Mouse (Mus musculus): ENCODE data around the gene Psd. TPM values are rescaled to one million over a fixed set of nuclear protein-coding genes. Genes with fewer than 3 reads are reported as not detected.

Psd gene
- polyA plus RNA-seq, 1 experiment from 2014 or later: 12.0 TPM

GRCm38 (mm10) chr19:46282081-46282849 lies 44.7 kb downstream of the Psd start:
- Histone ChIP-seq H3K27ac (ENCODE audit: poor library complexity, severe bottlenecking) (no peak overlapping the region), H3K4me2 (no peak overlapping the region), H3K4me1 (replicated peaks) (no peaks in the 10 kb centered on the region), H3K4me3 (no peak overlapping the region), H3K9ac (no peak overlapping the region), H3K36me3 (peaks cover 88% of the 10 kb centered on the region), H3K27me3 (replicated peaks) (no peaks in the 10 kb centered on the region), H3K9me3 (replicated peaks) (no peaks in the 10 kb centered on the region)
- ATAC-seq (ENCODE audit: insufficient number of reproducible peaks, low FRiP score): no peak
- WGBS: 89% methylated on average over 11 of the region's 11 CpGs

DNA sequence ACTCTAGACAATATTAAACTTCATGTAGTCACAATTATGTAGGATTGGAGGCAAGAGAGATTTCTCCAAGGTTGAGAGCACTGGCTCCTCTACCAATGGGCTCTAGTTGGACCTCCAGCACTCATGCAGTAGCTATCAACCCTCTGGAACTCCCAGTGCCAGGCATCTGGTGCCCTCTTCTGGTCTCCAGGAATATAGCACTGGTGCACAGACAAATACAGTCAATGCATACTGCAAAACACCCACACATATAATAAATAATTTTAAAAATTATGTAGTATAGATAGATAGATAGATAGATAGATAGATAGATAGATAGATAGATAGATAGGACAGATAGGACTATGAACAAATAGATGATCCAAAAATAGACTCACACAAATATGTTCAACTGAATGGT lies 51.6 kb downstream of the Psd start:
- ATAC-seq (ENCODE audit: insufficient number of reproducible peaks, low FRiP score): no peak
- no peaks in the 10 kb centered on the region for H3K9me3 ChIP-seq (replicated peaks)
- H3K36me3 ChIP-seq: peaks cover 80% of the 10 kb centered on the region

GRCm38 (mm10) chr19:46264762-46265161 lies 62.2 kb downstream of the Psd start:
- no peaks in the 10 kb centered on the region for H3K9me3 ChIP-seq (replicated peaks)
- no peak overlapping the region for H3K27ac ChIP-seq (ENCODE audit: poor library complexity, severe bottlenecking)
- H3K27me3 ChIP-seq (replicated peaks): no peaks in the 10 kb centered on the region
- no peaks in the 10 kb centered on the region for H3K4me1 ChIP-seq (replicated peaks)
- no peak overlapping the region for H3K9ac ChIP-seq
- H3K36me3 ChIP-seq: peaks cover 99% of the 10 kb centered on the region
- H3K4me3 ChIP-seq: no peak overlapping the region
- 86% methylated on average over 7 of the region's 7 CpGs for WGBS
- H3K4me2 ChIP-seq: no peak overlapping the region
- no peak for ATAC-seq (ENCODE audit: insufficient number of reproducible peaks, low FRiP score)

More for the DNA sequence above, 51.6 kb downstream of the Psd start:
- Histone ChIP-seq H3K27me3 (replicated peaks) (no peaks in the 10 kb centered on the region), H3K27ac (ENCODE audit: poor library complexity, severe bottlenecking) (no peak overlapping the region), H3K4me1 (replicated peaks) (no peaks in the 10 kb centered on the region), H3K9ac (no peak overlapping the region), H3K4me3 (no peak overlapping the region), H3K4me2 (no peak overlapping the region)

MicroRNAs within 50 kb of the gene (microRNA counts, 519-probe panel; counts per million panel counts)
- not detected for microRNA mmu-miR-146b

Small RNA genes within 50 kb of the gene (microRNA-seq; reads per million reads assigned to microRNA genes)
- not detected for gene Mir146b

Other genes starting within 250 kb of the Psd start
- not detected in 2 replicates for gene Elovl3, start 195.3 kb downstream of the Psd start, polyA plus RNA-seq (2016; fragmentation: Nextera tagmentation; extraction: Ambion mirVana)
- 1.0 and 2.2 TPM in 2 replicates for gene Pitx3, start 178.8 kb downstream of the Psd start, polyA plus RNA-seq (2016; fragmentation: Nextera tagmentation; extraction: Ambion mirVana)
- gene Gbf1, start 174.6 kb downstream of the Psd start, polyA plus RNA-seq (2016; fragmentation: Nextera tagmentation; extraction: Ambion mirVana): 53.5 and 54.1 TPM in 2 replicates
- 7.2 and 7.6 TPM in 2 replicates for gene Nfkb2, start 22.8 kb downstream of the Psd start, polyA plus RNA-seq (2016; fragmentation: Nextera tagmentation; extraction: Ambion mirVana)
- gene Fbxl15, start 1.0 kb upstream of the Psd start, polyA plus RNA-seq (2016; fragmentation: Nextera tagmentation; extraction: Ambion mirVana): 9.9 and 10.0 TPM in 2 replicates
- 97.7 and 116 TPM in 2 replicates for gene Cuedc2, start 11.5 kb upstream of the Psd start, polyA plus RNA-seq (2016; fragmentation: Nextera tagmentation; extraction: Ambion mirVana)
- gene Mfsd13a, start 14.0 kb upstream of the Psd start, polyA plus RNA-seq (2016; fragmentation: Nextera tagmentation; extraction: Ambion mirVana): 4.3 and 4.4 TPM in 2 replicates
- gene 2310034G01Rik, start 23.1 kb upstream of the Psd start, polyA plus RNA-seq (2016; fragmentation: Nextera tagmentation; extraction: Ambion mirVana): 0.36 and 1.2 TPM in 2 replicates
- gene Actr1a, start 68.6 kb upstream of the Psd start, polyA plus RNA-seq (2016; fragmentation: Nextera tagmentation; extraction: Ambion mirVana): 118 and 120 TPM in 2 replicates
- 24.1 and 27.2 TPM in 2 replicates for gene Sufu, start 69.7 kb upstream of the Psd start, polyA plus RNA-seq (2016; fragmentation: Nextera tagmentation; extraction: Ambion mirVana)
- 24.1 and 24.2 TPM in 2 replicates for gene Trim8, start 174.5 kb upstream of the Psd start, polyA plus RNA-seq (2016; fragmentation: Nextera tagmentation; extraction: Ambion mirVana)
- 88.2 and 94.4 TPM in 2 replicates for gene Arl3, start 246.0 kb upstream of the Psd start, polyA plus RNA-seq (2016; fragmentation: Nextera tagmentation; extraction: Ambion mirVana)
- gene Sfxn2, start 246.2 kb upstream of the Psd start, polyA plus RNA-seq (2016; fragmentation: Nextera tagmentation; extraction: Ambion mirVana): 8.1 and 8.9 TPM in 2 replicates

All from heart, embryonic 12.5 days (tissue).